Mouse (Mus musculus) liver, embryonic 16.5 days (tissue): ENCODE results near the gene Cym. TPM values are rescaled to one million over a fixed set of nuclear protein-coding genes. Genes with fewer than 3 reads are reported as not detected.

Source experiments
- ATAC-seq: fragments of 200-750 bp; cut with Nextera tagmentation; 2 replicates; pipeline ENCODE4 v1.8.0; 2017; ENCODE audit warnings: low read depth, mild to moderate bottlenecking, moderate number of reproducible peaks, moderate library complexity
- H3K27ac ChIP-seq: fragments of 300-500 bp; sonication (generic); 2 replicates; pipeline ENCODE4 v1.5.1; 2014; ENCODE audit warnings: mild to moderate bottlenecking, low read length
- H3K27me3 ChIP-seq: fragments of 300-500 bp; sonication (generic); 2 replicates; pipeline ENCODE4 v1.6.1; 2014; ENCODE audit warnings: low read depth, low read length, mixed read lengths; ENCODE audit not compliant: control insufficient read depth, insufficient read depth
- H3K36me3 ChIP-seq: fragments of 300-500 bp; sonication (generic); 2 replicates; pipeline ENCODE4 v1.6.1; 2014; ENCODE audit warnings: mild to moderate bottlenecking; ENCODE audit not compliant: control insufficient read depth, insufficient read depth
- H3K4me1 ChIP-seq: fragments of 300-500 bp; sonication (generic); 2 replicates; pipeline ENCODE4 v1.6.1; 2014; ENCODE audit warnings: low read depth, low read length, mixed read lengths; ENCODE audit not compliant: control insufficient read depth
- H3K4me2 ChIP-seq: fragments of 300-500 bp; sonication (generic); 2 replicates; pipeline ENCODE4 v1.6.1; 2014; ENCODE audit warnings: low read depth, low read length, mixed read lengths
- H3K4me3 ChIP-seq: fragments of 300-500 bp; sonication (generic); 2 replicates; pipeline ENCODE4 v1.5.1; 2014; ENCODE audit warnings: low read depth, mild to moderate bottlenecking, low read length
- H3K9ac ChIP-seq: fragments of 300-500 bp; sonication (generic); 2 replicates; pipeline ENCODE4 v1.6.1; 2014; ENCODE audit warnings: low read depth, low read length
- H3K9me3 ChIP-seq: fragments of 300-500 bp; sonication (generic); replicated peaks from 2 replicates; pipeline ENCODE4 v1.6.1; 2016; ENCODE audit warnings: low read length; ENCODE audit not compliant: control insufficient read depth
- WGBS: fragments of 180-500 bp; shearing (Covaris S2); extraction: QIAGEN DNeasy Blood & Tissue Kit; methylation state at CpG from one replicate; pipeline ENCODE4 v1.1.7; 2014; ENCODE audit not compliant: insufficient replicate concordance; 5-methylcytosine and 5-hydroxymethylcytosine counted together
- polyA plus RNA-seq: library from polyadenylated mRNA; unstranded; fragments of >200 nt; fragmentation: Nextera tagmentation; extraction: Ambion mirVana; gene quantifications from 2 replicates; pipeline ENCODE4 v1.2.1, GENCODE M21; 2015

Gene Cym
- polyA plus RNA-seq, 1 experiment from 2014 or later = 7.3 TPM

DNA sequence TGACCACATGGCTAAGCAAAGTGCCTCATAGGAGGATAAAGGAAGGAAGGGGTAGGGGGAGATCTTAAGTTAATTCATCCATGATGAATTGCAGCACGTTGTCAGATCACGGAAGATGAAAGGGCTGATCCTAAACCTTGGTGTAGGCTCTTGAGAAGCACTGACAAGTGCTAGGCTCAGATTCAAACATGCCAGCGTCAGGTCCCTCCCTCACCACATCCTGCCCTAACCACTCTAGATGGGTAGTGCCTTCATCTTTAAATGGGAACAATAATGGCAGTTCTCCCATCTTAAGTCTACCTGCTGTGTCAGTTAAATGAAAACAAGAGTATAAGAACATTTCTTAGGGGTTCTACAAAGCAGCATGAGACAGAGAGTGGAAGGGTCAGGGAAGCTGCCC lies 35.9 kb downstream of the Cym start:
- Histone ChIP-seq H3K9ac (no peak overlapping the region), H3K36me3 (no peaks in the 10 kb centered on the region), H3K4me3 (no peak overlapping the region), H3K4me2 (no peak overlapping the region), H3K9me3 (no peaks in the 10 kb centered on the region), H3K27me3 (no peaks in the 10 kb centered on the region), H3K4me1 (no peaks in the 10 kb centered on the region), H3K27ac (no peak overlapping the region)
- ATAC-seq = no peak
- 42% methylated on average over 3 of the region's 3 CpGs for WGBS

GRCm38 (mm10) chr3:107183178-107183577 lies 38.4 kb downstream of the Cym start:
- H3K4me2 ChIP-seq = no peak overlapping the region
- no peaks in the 10 kb centered on the region for H3K9me3 ChIP-seq
- H3K4me3 ChIP-seq = no peak overlapping the region
- no peaks in the 10 kb centered on the region for H3K36me3 ChIP-seq
- ATAC-seq = no peak
- H3K27ac ChIP-seq = no peak overlapping the region
- no peaks in the 10 kb centered on the region for H3K4me1 ChIP-seq
- no peaks in the 10 kb centered on the region for H3K27me3 ChIP-seq
- H3K9ac ChIP-seq = no peak overlapping the region
- 70% methylated on average over 3 of the region's 3 CpGs for WGBS

- Histone ChIP-seq H3K4me2 (no peak within 1 kb of the TSS), H3K4me3 (no peak within 1 kb of the TSS), H3K27ac (no peak within 1 kb of the TSS), H3K9ac (no peak within 1 kb of the TSS), H3K9me3 (no peaks in the 10 kb centered on the region), H3K36me3 (no peaks in the 10 kb centered on the region), H3K27me3 (no peaks in the 10 kb centered on the region), H3K4me1 (no peaks in the 10 kb centered on the region)
- WGBS = 47% methylated on average over 1 of the region's 1 CpGs
- ATAC-seq = no peak
Observed at GRCm38 (mm10) chr3:107182756-107183155, 38.8 kb downstream of the Cym start, which contains the start of gene Kcna10. Gene Kcna10 (plus strand): TSS chr3:107183056.

- no peaks in the 10 kb centered on the region for H3K36me3 ChIP-seq
- 44% methylated on average over 2 of the region's 2 CpGs for WGBS
- no peak for ATAC-seq
- H3K4me2 ChIP-seq = no peak overlapping the region
- H3K27me3 ChIP-seq = no peaks in the 10 kb centered on the region
- H3K4me3 ChIP-seq = no peak overlapping the region
- H3K9me3 ChIP-seq = no peaks in the 10 kb centered on the region
- H3K9ac ChIP-seq = no peak overlapping the region
- no peaks in the 10 kb centered on the region for H3K4me1 ChIP-seq
- no peak overlapping the region for H3K27ac ChIP-seq
Observed at GRCm38 (mm10) chr3:107180860-107181259, 40.7 kb downstream of the Cym start.

GRCm38 (mm10) chr3:107176501-107176900 lies 45.0 kb downstream of the Cym start:
- ATAC-seq = no peak
- WGBS = 62% methylated on average over 9 of the region's 9 CpGs
- no peak overlapping the region for H3K4me3 ChIP-seq

GRCm38 (mm10) chr3:107175486-107175885 lies 46.0 kb downstream of the Cym start:
- H3K4me2 ChIP-seq = no peak overlapping the region
- no peak overlapping the region for H3K27ac ChIP-seq
- H3K36me3 ChIP-seq = no peaks in the 10 kb centered on the region
- no peak overlapping the region for H3K9ac ChIP-seq
- no peak for ATAC-seq
- 46% methylated on average over 4 of the region's 4 CpGs for WGBS
- H3K9me3 ChIP-seq = no peaks in the 10 kb centered on the region
- no peaks in the 10 kb centered on the region for H3K27me3 ChIP-seq
- no peaks in the 10 kb centered on the region for H3K4me1 ChIP-seq
- H3K4me3 ChIP-seq = no peak overlapping the region

More at GRCm38 (mm10) chr3:107176501-107176900, 45.0 kb downstream of the Cym start:
- Histone ChIP-seq H3K27me3 (no peaks in the 10 kb centered on the region), H3K9ac (no peak overlapping the region), H3K36me3 (no peaks in the 10 kb centered on the region), H3K27ac (no peak overlapping the region), H3K9me3 (no peaks in the 10 kb centered on the region), H3K4me1 (no peaks in the 10 kb centered on the region), H3K4me2 (no peak overlapping the region)

GRCm38 (mm10) chr3:107172556-107172955 lies 49.0 kb downstream of the Cym start:
- Histone ChIP-seq H3K36me3 (no peaks in the 10 kb centered on the region), H3K27me3 (no peaks in the 10 kb centered on the region), H3K4me1 (no peaks in the 10 kb centered on the region), H3K4me3 (no peak overlapping the region), H3K27ac (no peak overlapping the region), H3K9me3 (no peaks in the 10 kb centered on the region), H3K9ac (no peak overlapping the region), H3K4me2 (no peak overlapping the region)
- 52% methylated on average over 1 of the region's 1 CpGs for WGBS
- no peak for ATAC-seq

DNA sequence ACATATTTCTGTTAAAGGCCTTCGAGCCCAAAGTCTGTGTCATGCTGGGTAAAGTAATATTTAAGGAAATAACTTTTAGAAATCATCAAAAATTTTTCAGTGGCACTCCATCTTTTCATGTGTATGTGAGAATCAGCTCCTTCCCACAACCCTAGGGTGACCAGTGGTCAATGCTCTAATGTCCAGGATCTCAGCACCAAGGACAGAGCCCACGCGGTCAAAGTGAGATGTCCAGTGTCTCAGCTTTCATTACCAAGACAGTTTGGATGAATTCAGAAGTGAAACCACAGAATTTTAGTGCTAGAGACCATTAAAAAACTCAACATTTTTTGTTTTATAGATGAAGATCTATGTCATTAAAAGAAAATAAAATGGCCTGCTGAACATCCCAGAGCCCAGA lies 49.6 kb downstream of the Cym start:
- WGBS = 68% methylated on average over 3 of the region's 3 CpGs
- H3K36me3 ChIP-seq = no peaks in the 10 kb centered on the region
- no peak overlapping the region for H3K27ac ChIP-seq
- ATAC-seq = no peak
- H3K9ac ChIP-seq = no peak overlapping the region
- no peak overlapping the region for H3K4me3 ChIP-seq
- no peaks in the 10 kb centered on the region for H3K27me3 ChIP-seq
- H3K4me2 ChIP-seq = no peak overlapping the region
- no peaks in the 10 kb centered on the region for H3K4me1 ChIP-seq
- no peaks in the 10 kb centered on the region for H3K9me3 ChIP-seq

DNA sequence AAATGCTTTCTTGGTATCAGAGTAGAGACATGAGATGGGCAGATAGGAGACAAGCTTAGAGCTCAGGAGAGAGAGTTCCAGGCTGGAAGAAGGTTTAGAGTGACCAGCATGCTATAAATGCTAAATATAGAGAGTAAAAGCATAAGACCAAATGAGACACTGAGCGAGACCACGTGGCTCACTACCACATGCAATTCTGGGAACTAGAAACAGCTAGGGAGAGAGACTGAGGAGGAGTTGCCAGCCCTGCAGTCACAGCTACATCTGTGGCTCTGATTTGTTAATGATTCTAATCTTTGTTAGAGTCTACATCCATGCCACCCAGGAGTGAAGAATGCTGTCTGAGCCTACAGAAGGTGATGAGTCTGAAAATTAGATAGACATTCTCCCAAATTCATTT lies 52.0 kb downstream of the Cym start:
- WGBS = 56% methylated on average over 2 of the region's 2 CpGs
- Histone ChIP-seq H3K4me2 (no peak overlapping the region), H3K27ac (no peak overlapping the region), H3K27me3 (no peaks in the 10 kb centered on the region), H3K36me3 (no peaks in the 10 kb centered on the region), H3K4me3 (no peak overlapping the region), H3K4me1 (no peaks in the 10 kb centered on the region), H3K9me3 (no peaks in the 10 kb centered on the region), H3K9ac (no peak overlapping the region)
- no peak for ATAC-seq
